Mouse (Mus musculus): ENCODE results near the gene Ache. TPM values are rescaled to one million over a fixed set of nuclear protein-coding genes. Genes with fewer than 3 reads are reported as not detected.

The Ache gene
- polyA plus RNA-seq, 1 experiment from 2014 or later, result 26.3 TPM

- no peak for DNase-seq (ENCODE audit: low spot score)
Observed at GRCm38 (mm10) chr5:137295296-137295695, 8.0 kb downstream of the Ache start.

DNA sequence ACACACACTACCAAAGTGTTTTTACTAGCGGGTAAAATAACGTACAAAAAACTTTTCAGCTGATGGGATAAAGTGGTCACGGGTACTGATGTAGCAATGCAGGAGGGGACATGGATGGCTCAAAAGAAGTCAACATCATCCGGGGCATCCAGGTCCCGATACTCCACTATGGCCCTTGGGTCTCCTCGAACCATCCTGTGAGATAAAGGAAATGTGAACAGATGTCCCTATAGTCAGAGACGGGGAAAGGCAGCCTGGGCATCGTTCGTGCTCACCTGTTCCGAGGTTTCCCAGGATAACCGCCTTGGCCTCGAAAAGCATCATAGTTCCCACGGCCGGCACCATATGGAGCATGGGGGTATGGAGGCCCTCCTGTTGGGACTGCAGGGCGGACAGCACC, 8.4 kb downstream of the Ache start:
- DNase-seq (ENCODE audit: low spot score), result no peak

GRCm38 (mm10) chr5:137297126-137297525, 9.8 kb downstream of the Ache start:
- no peak for DNase-seq (ENCODE audit: low spot score)

DNA sequence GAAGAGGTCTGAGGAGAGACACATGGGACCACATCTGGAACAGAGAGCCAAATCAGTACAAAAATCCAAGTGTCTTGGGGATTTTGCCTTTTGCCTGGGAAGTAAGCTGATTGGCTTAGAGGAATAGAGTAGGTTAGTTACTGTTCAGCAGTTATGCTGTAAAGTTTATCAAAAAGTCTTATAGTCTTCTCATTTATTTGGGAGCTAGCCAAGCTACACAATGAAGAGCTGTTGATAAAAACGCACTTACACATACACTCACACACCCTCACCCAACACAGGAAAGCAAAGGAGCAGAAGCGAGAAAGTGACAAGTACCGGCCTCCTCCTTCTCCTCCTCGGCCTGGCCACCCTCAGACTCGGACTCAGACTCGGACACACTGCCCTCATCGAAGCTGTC, 11.9 kb downstream of the Ache start:
- DNase-seq (ENCODE audit: low spot score), result no peak

GRCm38 (mm10) chr5:137301253-137301652, 13.9 kb downstream of the Ache start:
- no peak for DNase-seq (ENCODE audit: low spot score)

GRCm38 (mm10) chr5:137303609-137304008, 16.3 kb downstream of the Ache start:
- no peak for DNase-seq (ENCODE audit: low spot score)

- DNase-seq (ENCODE audit: low spot score), result no peak
Observed at GRCm38 (mm10) chr5:137304165-137304564, 16.8 kb downstream of the Ache start.

- DNase-seq (ENCODE audit: low spot score), result no peak
Observed at GRCm38 (mm10) chr5:137304816-137305215, 17.5 kb downstream of the Ache start.

GRCm38 (mm10) chr5:137305822-137306221, 18.5 kb downstream of the Ache start:
- DNase-seq (ENCODE audit: low spot score), result no peak

- DNase-seq (ENCODE audit: low spot score), result no peak
Observed at GRCm38 (mm10) chr5:137306439-137307005, 19.2 kb downstream of the Ache start.

DNA sequence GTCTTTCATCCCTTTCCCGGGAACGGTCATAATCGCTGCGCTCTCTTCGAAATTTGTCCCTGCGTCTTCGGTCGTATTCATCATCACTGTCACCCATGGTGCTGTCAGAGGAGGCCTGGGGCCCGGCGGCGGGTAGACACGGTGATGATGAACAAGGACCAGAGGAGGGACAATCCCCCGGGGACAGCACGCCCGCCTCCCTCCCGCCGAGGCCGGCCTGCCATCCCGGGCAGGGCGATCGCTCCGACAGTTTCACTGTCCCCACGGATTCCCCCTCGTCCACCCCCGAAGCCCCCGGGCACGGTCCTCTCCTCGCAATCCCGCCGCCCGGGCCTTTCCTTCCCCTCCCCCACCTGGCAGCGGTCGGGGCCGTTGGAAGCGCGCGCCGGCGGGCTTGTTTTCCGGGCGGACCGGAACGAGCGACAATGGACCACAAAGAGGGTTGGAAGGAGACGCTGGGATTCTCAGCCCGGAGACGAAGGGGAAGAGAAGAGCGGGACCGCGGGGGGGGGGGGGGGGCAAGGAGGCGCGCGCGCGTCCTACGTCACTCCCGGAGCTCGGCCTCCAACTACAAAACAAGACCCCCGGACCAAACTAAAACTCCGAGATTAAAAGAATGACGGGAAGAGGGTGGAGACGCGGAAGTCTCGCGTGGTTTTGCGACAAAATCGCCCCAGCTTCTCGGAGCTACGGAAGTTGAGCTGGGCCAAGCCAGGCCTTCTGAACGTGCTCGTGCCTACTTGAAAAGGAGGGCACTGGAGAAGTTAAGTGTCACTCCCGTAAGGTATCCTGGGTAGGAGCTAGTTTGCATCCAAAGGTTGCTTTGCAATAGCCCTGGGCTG, 20.0 kb downstream of the Ache start, which contains the start of gene Srrt:
TSS of gene Srrt (minus strand) at position 604 of the 842 bp plus-strand sequence.
- peak; percentile 96 for DNase-seq (ENCODE audit: low spot score)

GRCm38 (mm10) chr5:137308356-137308755, 21.0 kb downstream of the Ache start:
- DNase-seq (ENCODE audit: low spot score), result no peak

- no peak for DNase-seq (ENCODE audit: low spot score)
Observed at GRCm38 (mm10) chr5:137313466-137314192, 26.3 kb downstream of the Ache start.

DNA sequence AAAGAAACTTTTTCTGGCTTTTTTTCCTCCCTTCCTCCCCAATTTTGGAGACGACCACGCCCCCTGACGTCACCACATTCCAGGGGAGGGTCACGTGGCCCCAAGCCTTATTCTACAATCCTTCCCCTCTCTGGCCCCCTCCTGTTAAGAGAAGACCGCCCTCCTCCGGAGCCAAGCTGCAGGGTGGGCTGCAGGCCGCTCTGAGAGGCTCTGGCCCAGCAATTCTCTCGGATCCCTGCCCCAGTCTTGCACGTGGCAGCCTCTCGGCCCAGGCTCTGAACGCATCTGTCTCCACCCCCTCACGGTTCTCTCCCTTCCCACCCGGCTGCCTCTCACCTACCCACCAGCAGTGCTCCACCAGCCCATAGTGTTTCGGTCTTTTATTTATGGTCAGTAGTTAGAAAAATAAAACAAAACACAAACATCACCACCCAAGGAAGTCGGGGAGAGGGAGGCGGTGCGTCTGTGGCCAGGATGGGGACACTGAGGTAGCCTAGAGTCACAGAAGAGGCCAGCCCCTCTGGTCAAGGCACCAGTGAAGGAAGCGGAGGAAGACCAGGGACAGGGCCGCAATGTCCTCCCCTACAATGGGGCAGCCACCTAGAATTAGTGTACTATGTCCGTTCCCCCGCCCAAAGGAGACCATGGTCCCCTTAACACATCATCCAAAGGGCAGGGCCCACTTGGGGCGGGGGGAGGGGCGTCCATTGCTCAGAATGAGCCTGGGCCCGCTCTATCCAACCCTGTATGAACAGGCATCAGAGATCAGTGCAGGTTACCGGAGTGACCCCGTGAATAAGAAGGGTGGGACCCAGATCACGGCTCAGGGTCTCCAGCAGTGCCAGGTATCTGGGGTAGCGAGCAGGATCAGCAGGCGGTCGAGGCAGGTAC, 27.1 kb downstream of the Ache start, which contains the start of gene Trip6:
TSS of gene Trip6 (minus strand) at position 212 of the 891 bp plus-strand sequence.
- no peak for DNase-seq (ENCODE audit: low spot score)

DNA sequence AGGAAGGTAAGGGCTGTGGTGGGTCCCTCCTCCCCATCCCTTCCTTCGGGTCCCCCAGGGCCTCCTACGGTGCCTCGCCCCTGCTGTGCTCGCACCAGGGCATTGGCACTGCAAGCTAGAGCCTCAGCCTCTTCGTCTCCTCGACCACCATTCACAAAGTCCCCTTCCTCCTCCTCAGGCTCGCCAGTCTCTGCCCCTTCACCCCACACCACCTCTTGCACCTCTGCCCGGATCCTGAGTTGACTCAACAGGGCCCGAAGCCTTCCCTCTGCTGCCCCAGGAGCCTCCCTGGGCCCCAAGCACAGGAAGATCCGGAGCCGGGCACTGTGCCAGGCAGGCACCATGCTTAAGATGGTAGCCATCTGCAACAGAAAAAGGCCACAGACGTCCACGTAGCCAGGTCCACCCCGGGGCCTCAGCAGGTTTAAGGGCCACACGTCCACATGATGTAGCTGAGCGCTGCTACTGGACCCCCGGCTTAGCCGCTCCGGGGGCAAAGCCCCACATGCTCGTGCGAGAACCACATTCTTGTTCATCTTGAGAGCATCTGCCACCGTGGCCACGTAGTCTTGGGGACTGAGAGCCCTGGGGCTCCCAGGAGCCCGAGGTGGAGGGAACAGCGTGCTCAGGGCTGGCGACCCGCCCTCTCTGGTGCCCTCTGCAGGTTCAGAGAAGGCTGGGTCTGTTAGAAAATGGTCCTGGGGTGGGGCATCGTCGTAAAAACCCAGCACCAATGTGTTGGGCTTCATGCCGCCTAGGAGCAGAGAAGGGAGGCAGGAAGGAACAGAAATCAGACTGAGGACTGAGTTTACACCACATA, 28.0 kb downstream of the Ache start:
- DNase-seq (ENCODE audit: low spot score), result peak; percentile 27

- DNase-seq (ENCODE audit: low spot score), result no peak
Observed at GRCm38 (mm10) chr5:137317361-137317760, 30.0 kb downstream of the Ache start.

DNA sequence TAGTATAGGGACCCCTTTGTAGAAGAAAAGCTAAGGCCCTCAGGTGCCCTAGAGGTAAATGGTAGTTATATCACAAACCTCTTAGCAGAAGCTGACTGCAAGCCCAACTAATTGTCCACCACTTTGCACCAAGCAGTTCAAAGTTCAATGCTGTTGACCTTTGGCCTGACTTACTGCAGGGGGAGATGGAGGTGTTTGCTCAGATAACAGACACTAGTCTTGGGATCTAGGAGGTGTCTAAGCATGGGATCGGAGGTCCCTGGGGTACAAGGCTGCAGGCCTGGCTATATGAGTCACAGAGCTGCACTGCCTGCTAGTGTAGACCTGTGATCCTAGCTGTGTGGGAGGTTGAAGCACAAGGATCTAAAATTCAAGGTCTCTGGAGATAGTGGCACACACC, 31.3 kb downstream of the Ache start:
- no peak for DNase-seq (ENCODE audit: low spot score)

DNA sequence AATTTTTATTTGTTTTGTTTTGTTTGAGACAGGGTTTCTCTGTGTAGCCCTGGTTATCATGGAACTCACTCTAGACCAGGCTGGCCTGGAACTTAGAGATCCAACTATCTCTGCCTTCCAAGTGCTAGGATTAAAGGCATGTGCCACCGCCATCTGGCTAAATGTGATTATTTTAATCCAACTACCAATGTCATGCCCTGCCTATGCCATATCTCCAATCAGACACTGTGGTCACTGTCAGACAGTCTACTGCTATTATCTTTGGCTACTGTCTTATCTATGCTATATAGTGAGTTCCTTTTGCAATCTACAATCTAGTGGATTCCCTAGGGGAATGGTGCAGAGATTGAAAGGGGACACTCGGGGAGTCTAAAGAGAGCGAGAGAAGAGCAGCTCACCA, 33.7 kb downstream of the Ache start:
- DNase-seq (ENCODE audit: low spot score), result no peak

DNA sequence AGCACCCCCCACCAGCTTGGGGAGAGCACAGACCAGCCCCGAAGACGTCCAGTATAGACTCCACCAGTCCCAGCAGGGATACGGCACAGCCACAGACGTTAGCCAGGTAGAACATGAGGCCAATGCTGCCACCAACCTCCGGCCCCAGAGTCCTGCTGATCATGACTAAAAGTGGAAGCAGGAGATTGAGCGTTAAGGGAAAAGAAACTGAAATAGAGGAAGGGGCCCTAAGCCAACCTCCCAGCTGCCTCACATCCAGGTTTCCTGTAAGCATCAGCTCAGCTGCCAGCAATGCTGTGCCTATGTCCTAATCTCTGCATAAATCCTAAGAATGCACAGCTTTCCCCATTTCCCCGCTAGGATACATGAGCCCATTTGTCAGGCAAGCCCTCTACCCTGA, 43.6 kb downstream of the Ache start:
- DNase-seq (ENCODE audit: low spot score), result no peak

DNA sequence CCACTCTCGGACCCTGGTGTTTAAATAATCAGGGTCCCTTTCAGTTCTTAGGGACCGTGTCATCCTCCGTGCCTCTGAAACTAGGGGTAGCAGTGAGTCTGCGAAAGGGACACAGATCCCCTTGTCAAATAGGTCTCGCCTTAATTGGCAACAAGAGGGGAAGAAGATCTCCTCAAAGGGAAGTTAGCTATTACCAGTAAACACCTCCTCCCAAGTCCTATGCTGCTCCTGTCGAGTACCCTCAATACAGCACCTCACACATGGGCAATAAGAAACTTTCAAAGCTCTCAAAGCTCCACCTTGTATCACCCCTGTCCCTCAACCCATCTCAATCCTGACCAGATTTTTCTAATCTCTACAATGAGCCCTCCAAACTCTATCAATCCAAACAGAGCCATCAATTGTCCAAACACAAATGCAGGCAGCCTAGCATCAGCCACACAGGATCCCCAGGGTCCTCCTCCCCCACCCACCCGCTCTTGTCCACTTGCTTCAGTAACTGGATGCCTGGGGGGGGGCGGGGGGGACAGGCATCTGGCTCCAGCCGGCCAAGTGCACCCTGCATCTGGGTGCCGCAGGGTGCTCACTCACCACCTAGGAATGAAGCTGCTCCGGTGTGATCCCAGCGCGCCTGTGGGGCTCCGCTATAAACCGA, 45.7 kb downstream of the Ache start:
- DNase-seq (ENCODE audit: low spot score), result no peak

All from thymus, postnatal 0 days (tissue).